Mouse (Mus musculus) embryonic facial prominence, embryonic 11.5 days (tissue): ENCODE measurements around the gene Slc16a12. TPM values are rescaled to one million over a fixed set of nuclear protein-coding genes. Genes with fewer than 3 reads are reported as not detected.
"Not testable (repeated sequence)": the region's sequence is repeated elsewhere in the genome, so short reads cannot be mapped to it uniquely, and the experiment has no call there.

Experiments used
- ATAC-seq: fragments of 200-750 bp; cut with Nextera tagmentation; replicated peaks from 2 replicates; pipeline ENCODE4 v1.8.0; 2017; ENCODE audit warnings: low read depth; ENCODE audit not compliant: insufficient number of reproducible peaks, low FRiP score, low TSS enrichment
- DNase-seq: peaks from one replicate; pipeline ENCODE4 v3.0.0-alpha.2; 2015; ENCODE audit warnings: low spot score
- H3K27ac ChIP-seq: fragments of 300-500 bp; sonication (generic); replicated peaks from 2 replicates; pipeline ENCODE4 v1.5.1; 2014; ENCODE audit warnings: mild to moderate bottlenecking, low read depth, low read length, control low read depth
- H3K27me3 ChIP-seq: fragments of 300-500 bp; sonication (generic); 2 replicates; pipeline ENCODE4 v1.6.1; 2014; ENCODE audit warnings: mild to moderate bottlenecking, low read length, moderate library complexity, mixed read lengths; ENCODE audit not compliant: control insufficient read depth, insufficient read depth
- H3K36me3 ChIP-seq: fragments of 300-500 bp; sonication (generic); replicated peaks from 2 replicates; pipeline ENCODE4 v1.6.1; 2014; ENCODE audit warnings: low read depth, mild to moderate bottlenecking, low read length, moderate library complexity, mixed read lengths; ENCODE audit not compliant: control insufficient read depth, insufficient read depth
- H3K4me1 ChIP-seq: fragments of 300-500 bp; sonication (generic); 2 replicates; pipeline ENCODE4 v1.6.1; 2014; ENCODE audit warnings: low read length, mixed read lengths; ENCODE audit not compliant: control insufficient read depth, insufficient read depth
- H3K4me2 ChIP-seq: fragments of 300-500 bp; sonication (generic); 2 replicates; pipeline ENCODE4 v1.6.1; 2014; ENCODE audit warnings: low read depth, mild to moderate bottlenecking, control low read depth, low read length, moderate library complexity
- H3K4me3 ChIP-seq: fragments of 300-500 bp; sonication (generic); 2 replicates; pipeline ENCODE4 v1.5.1; 2014; ENCODE audit warnings: low read depth, low read length, control low read depth
- H3K9ac ChIP-seq: fragments of 300-500 bp; sonication (generic); replicated peaks from 2 replicates; pipeline ENCODE4 v1.6.1; 2014; ENCODE audit warnings: mild to moderate bottlenecking, control low read depth, low read length
- H3K9me3 ChIP-seq: fragments of 300-500 bp; sonication (generic); replicated peaks from 2 replicates; pipeline ENCODE4 v1.6.1; 2016; ENCODE audit warnings: mild to moderate bottlenecking, low read length, inconsistent platforms, mixed read lengths; ENCODE audit not compliant: control insufficient read depth
- WGBS: fragments of 180-500 bp; shearing (Covaris S2); extraction: QIAGEN DNeasy Blood & Tissue Kit; methylation state at CpG from one replicate; pipeline ENCODE4 v1.1.7; 2014; 5-methylcytosine and 5-hydroxymethylcytosine counted together
- polyA plus RNA-seq: library from polyadenylated mRNA; unstranded; fragments of >200 nt; fragmentation: Nextera tagmentation; extraction: Ambion mirVana; gene quantifications from 2 replicates; pipeline ENCODE4 v1.2.1, GENCODE M21; 2014

Slc16a12 gene
- polyA plus RNA-seq, 1 experiment from 2014 or later = 1.1 TPM

DNA sequence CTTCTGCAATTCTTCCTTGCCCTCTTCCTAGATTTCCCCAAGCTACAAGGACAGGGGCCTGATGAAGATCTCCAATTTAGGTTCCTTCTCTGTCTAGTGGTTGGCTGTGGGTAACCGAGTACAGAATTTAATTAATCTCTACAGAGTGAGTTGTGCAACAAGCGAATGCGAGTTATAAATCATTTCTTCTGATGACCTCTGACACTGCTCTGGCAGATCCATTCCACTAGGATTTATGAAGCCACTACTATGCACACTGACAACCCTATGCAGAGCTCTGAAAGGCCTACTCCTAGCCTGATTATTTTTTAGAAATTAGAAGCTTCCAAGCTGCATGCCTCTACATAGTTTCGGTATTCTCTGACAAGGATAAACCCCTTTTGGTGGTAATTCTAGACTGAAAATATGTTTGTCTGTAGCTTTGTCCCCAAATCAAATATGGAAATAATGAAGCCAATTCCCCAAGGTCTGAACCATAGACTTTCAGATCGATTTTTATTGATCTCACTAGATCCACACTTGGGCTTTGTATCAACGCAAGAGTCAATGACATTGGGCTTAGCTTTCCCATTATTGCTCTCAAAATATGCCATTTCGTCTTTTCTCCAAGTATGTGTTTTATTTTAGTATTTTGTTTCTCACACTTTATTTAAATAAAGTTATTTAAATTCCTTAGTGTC is 9.6 kb upstream of the Slc16a12 start:
- ATAC-seq (no peak), DNase-seq (no peak)
- no peaks in the 10 kb centered on the region for H3K9me3 ChIP-seq
- no peaks in the 10 kb centered on the region for H3K36me3 ChIP-seq
- no peaks in the 10 kb centered on the region for H3K4me1 ChIP-seq
- 89% methylated on average over 7 of the region's 7 CpGs for WGBS
- no peaks in the 10 kb centered on the region for H3K27me3 ChIP-seq
- no peak overlapping the region for H3K4me3 ChIP-seq
- no peak overlapping the region for H3K27ac ChIP-seq
- no peak overlapping the region for H3K4me2 ChIP-seq
- no peak overlapping the region for H3K9ac ChIP-seq

DNA sequence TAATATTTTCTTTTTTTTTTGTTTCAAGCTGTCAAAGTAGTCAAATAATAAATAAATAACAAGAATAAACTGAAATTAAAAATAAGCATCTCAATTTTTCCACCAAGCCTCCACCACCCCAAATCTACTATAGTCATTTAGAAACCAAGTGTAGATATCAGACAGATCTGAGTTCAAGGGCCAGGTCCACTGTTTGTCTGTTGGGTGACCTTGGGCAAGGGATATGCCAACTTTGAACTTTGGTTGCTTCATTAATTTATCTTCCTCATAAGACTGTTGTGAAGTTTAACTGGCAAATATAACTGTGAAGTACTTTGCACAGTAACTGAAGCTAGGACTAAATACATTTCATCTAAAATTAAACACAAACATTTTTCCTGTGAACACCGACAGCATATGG is 8.6 kb upstream of the Slc16a12 start:
- H3K9me3 ChIP-seq = no peaks in the 10 kb centered on the region
- no peak overlapping the region for H3K27ac ChIP-seq
- DNase-seq (no peak), ATAC-seq (no peak)
- H3K27me3 ChIP-seq = no peaks in the 10 kb centered on the region
- H3K4me2 ChIP-seq = no peak overlapping the region
- H3K4me3 ChIP-seq = no peak overlapping the region
- 97% methylated on average over 1 of the region's 1 CpGs for WGBS
- no peaks in the 10 kb centered on the region for H3K4me1 ChIP-seq
- no peak overlapping the region for H3K9ac ChIP-seq
- no peaks in the 10 kb centered on the region for H3K36me3 ChIP-seq

DNA sequence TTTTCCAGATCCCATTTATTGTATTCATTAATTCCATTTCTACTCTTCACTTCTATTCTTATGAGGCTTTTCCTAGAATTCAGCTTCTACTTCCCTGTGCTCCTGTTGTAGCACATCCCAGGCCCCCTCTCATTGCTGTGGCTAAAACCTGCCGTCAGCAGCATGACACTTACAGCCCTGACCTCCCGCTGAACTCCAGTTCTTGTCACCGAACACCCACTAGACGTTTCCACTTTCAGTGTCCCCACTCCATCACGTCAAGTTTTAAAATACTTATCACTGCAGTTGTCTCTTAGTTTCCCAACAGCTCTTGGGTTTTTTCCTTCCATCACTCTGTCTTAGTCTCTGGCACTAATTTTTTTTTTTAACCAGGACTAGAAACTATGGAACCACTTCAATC is 6.2 kb upstream of the Slc16a12 start:
- 63% methylated on average over 5 of the region's 5 CpGs for WGBS
- DNase-seq = no peak
- no peak for ATAC-seq
- Histone ChIP-seq H3K9me3 (no peaks in the 10 kb centered on the region), H3K36me3 (no peaks in the 10 kb centered on the region), H3K4me3 (no peak overlapping the region), H3K4me2 (no peak overlapping the region), H3K9ac (no peak overlapping the region), H3K27me3 (no peaks in the 10 kb centered on the region), H3K4me1 (no peaks in the 10 kb centered on the region), H3K27ac (no peak overlapping the region)

DNA sequence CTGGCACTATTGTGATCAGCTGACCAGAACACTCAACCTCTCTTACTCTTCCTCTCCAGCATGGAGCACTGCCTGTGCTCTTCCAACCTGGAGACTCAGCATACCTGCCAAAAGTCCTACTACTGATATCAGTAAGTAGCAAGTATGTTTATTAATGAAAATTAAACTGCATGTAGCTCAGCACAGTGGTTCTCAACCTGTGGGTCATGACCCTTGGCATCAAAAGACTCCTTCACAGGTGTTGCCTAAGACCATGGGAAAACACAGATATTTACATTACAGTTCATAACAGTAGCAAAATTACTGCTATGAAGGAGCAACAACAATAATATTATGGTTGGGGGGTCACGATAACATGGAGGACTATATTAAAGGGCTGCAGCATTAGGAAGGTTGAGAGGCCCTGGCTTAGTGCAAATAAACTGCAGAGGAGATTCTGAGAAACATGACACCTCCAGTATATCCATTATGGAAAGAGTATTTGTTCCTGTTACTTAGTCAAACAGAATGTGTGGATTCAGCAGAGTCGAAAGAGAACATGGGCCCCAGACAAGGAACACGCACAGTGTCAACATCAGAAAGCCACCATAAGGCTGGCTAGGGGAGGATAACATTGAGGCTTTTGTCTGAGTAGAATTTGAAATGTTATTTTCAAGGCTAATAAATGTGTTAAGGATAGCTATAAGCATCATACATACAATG is 5.5 kb upstream of the Slc16a12 start:
- H3K4me2 ChIP-seq = no peak overlapping the region
- no peaks in the 10 kb centered on the region for H3K36me3 ChIP-seq
- H3K27ac ChIP-seq = no peak overlapping the region
- no peak overlapping the region for H3K4me3 ChIP-seq
- DNase-seq (no peak), ATAC-seq (no peak)
- H3K9ac ChIP-seq = no peak overlapping the region
- H3K9me3 ChIP-seq = no peaks in the 10 kb centered on the region
- H3K27me3 ChIP-seq = peaks cover 2% of the 10 kb centered on the region; the same call in 1 of the 2 replicates
- 80% methylated on average over 3 of the region's 3 CpGs for WGBS
- H3K4me1 ChIP-seq = no peaks in the 10 kb centered on the region

DNA sequence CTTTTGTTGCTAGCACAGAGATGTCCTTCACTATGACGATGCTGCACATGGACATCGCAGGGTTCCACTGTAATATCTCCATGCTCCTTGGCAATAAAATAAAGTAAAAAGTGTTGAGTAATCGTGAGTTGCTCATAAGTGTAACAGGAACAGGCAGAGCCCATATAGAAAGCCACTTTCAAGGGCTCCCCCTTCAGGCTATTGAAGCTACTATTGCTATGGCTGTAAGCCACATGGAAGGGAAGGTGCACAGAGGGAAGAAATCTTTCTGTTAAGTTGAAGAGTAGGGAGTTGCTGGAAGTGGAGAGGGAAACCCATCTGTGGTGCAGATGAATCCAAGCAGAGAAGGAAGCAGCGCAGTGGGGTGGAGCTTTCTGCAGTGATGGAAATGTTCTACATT is 4.1 kb upstream of the Slc16a12 start:
- 85% methylated on average over 4 of the region's 4 CpGs for WGBS
- no peak for ATAC-seq

DNA sequence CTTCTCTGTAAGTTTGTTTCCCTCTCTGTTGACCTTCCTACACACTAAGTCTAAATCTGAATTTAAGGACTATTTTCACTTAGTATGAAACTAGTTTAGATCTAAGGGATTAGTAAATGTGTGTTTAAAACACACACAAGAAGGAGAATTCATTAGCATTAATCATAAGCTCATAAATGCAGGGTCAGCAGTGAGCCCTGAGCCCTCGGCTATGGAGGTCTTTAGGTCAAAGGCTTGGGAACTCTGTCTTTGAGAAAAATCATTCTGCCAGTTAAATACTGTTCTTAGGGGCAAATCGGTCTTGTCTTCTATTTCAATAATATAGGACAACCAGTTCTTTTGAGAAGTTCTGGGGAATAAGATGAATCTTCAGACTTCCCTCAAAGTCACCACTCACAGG is 1.9 kb upstream of the Slc16a12 start:
- Histone ChIP-seq H3K9me3 (no peaks in the 10 kb centered on the region), H3K4me3 (no peak overlapping the region), H3K4me2 (no peak overlapping the region), H3K27ac (no peak overlapping the region), H3K9ac (no peak overlapping the region), H3K4me1 (no peaks in the 10 kb centered on the region), H3K36me3 (no peaks in the 10 kb centered on the region), H3K27me3 (peaks cover 4% of the 10 kb centered on the region; the same call in 1 of the 2 replicates)
- no peak for ATAC-seq
- WGBS = 64% methylated on average over 2 of the region's 2 CpGs
- no peak for DNase-seq

More for the DNA sequence above, 4.1 kb upstream of the Slc16a12 start:
- Histone ChIP-seq H3K4me3 (no peak overlapping the region), H3K4me2 (no peak overlapping the region), H3K4me1 (no peaks in the 10 kb centered on the region), H3K36me3 (no peaks in the 10 kb centered on the region), H3K27me3 (peaks cover 4% of the 10 kb centered on the region; the same call in 1 of the 2 replicates), H3K9me3 (no peaks in the 10 kb centered on the region), H3K9ac (no peak overlapping the region), H3K27ac (no peak overlapping the region)
- DNase-seq = peak; percentile 5

DNA sequence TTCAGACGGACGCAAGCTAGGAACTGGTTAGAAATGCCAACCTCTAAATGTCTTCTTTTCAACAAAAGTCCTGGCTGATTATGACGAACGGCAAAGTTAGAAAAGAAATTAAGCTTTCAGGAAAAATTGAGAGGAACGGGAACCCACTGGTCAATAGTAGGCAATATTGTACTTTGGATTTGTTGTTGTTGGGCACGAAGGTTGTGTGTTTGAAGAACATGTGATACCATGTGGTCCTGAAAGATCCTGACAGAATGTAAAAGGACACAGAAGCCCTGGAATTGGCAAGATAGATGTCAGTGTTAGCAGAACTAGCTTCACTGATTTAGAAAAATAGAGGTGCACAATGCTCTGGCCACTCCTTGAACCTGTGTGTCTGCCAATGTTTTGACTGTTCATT is 880 bp upstream of the Slc16a12 start:
- H3K9ac ChIP-seq, H3K27me3 ChIP-seq, DNase-seq, H3K36me3 ChIP-seq, ATAC-seq, H3K4me3 ChIP-seq, H3K9me3 ChIP-seq, H3K4me1 ChIP-seq, H3K27ac ChIP-seq, H3K4me2 ChIP-seq: not testable (repeated sequence)
- WGBS = 92% methylated on average over 6 of the region's 6 CpGs

DNA sequence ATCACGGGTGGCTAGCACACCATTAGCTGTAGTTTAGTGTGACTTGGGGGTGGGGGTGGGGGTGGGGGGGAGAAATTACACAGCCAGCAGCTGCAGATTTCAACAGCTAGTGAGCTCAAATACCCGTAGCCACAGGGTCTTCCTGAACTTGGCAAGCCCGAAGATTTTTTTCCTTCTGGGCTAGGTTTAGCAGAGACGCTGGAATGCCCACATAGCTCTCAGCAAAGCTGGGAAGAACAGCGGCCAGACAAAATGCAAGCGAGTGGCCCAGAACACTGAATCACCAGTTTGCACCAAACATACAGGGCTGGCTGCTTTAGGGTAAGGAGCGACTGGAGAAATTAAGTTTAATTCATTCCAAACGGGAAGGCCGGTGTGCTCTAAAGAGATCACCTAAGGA is 888 bp downstream of the Slc16a12 start:
- Histone ChIP-seq H3K9ac (no peak overlapping the region), H3K4me2 (peak overlapping the region; percentile 99), H3K27ac (no peak overlapping the region), H3K9me3 (no peaks in the 10 kb centered on the region), H3K27me3 (peaks cover 4% of the 10 kb centered on the region; the same call in 1 of the 2 replicates), H3K36me3 (no peaks in the 10 kb centered on the region), H3K4me1 (no peaks in the 10 kb centered on the region), H3K4me3 (no peak overlapping the region)
- ATAC-seq (no peak), DNase-seq (peak; percentile 14)
- WGBS = 14% methylated on average over 9 of the region's 9 CpGs
